Mouse (Mus musculus): Measurements from ENCODE around the gene Duox1.

DNA sequence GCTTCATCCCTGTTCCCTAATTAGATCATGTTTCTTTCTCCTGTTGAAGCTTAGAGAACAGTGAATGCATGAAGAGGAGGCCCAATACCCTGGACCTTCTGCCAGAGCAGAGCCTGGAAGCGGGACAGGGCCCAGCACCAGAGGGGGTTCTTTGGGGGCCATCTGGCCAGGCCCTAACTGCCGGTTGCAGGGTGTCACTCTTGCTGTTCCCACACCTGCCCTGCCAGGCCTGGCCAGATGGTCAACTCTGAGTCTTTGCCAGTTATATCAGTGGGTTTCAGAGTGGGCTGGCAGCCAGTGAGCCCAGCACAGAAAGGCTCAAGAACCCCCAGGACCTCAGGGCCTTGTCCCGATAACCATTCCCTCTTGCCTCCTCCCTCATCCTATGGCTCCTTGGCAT, 50.6 kb downstream of the Duox1 start:
- TF ChIP-seq GATA1 (IDR thresholded peaks at IDR 0.05; ENCODE audit: borderline replicate concordance, low read length): no peak
- no peak for TF ChIP-seq CTCF (IDR thresholded peaks at IDR 0.05; ENCODE audit: low read depth, low read length)
- no peak for TF ChIP-seq GATA2 (IDR thresholded peaks at IDR 0.05; ENCODE audit: borderline replicate concordance, low read depth, low read length)
- no peak for TF ChIP-seq TAL1 (conservative IDR thresholded peaks at IDR 0.05; ENCODE audit: low read depth, low read length)

All from G1E (cell line).